Mouse (Mus musculus) thymus, postnatal 0 days (tissue): ENCODE measurements around the gene Fos. TPM values are rescaled to one million over a fixed set of nuclear protein-coding genes. Genes with fewer than 3 reads are reported as not detected.

Source experiments
- DNase-seq: peaks from one replicate; pipeline ENCODE4 v3.0.0-alpha.2; 2015; ENCODE audit warnings: low spot score
- polyA plus RNA-seq: library from polyadenylated mRNA; unstranded; fragments of >200 nt; fragmentation: Nextera tagmentation; extraction: Ambion mirVana; gene quantifications from 2 replicates; pipeline ENCODE4 v1.2.1, GENCODE M21; 2015

Gene Fos
- polyA plus RNA-seq, 1 experiment from 2014 or later = 4.9 TPM

DNA sequence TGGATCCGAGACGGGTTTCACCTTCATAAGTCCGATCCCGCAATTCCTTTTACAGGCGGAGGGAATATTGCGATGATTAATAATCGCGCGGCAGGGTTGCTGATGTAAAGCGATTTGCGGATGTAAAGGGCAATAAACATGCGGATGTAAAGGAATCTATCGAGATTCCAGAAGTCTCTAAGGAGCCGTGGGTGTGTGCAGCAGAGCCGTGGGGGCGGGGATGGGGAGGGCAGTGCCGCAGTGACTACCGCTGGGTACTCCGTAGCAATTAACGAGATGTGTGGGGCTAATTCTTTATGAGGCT lies 13.0 kb downstream of the Fos start:
- no peak for DNase-seq

DNA sequence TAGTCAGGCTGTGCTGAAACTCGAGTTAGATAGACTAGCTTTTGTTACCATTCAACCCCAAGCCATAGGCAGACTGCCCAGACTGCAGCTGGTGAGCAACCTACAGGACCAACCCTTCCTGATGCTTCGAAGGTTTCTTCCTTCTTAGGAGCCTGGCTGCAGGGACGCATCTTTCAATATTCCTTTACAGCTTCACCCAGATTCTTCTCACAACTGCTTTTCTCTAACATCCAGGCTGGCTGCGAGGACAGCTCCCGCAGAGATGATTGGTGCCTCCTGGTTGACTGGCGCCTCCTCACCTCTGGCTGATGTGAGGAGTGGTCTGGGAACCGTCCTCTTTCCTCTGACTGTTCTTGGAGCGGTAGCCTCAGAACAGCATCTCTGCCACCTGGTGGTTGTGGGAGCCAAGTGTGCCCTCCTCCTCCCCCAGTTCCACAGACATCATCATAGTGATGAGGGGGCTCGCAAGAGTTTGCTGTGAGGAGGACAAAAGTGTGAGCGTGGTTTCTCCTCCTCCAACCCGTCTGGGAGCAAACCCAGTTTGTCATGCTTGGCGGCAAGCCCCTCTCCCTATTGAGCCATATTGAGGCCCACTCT lies 14.0 kb downstream of the Fos start:
- DNase-seq = peak; percentile 72

GRCm38 (mm10) chr12:85489232-85489886 lies 15.7 kb downstream of the Fos start:
- no peak for DNase-seq

DNA sequence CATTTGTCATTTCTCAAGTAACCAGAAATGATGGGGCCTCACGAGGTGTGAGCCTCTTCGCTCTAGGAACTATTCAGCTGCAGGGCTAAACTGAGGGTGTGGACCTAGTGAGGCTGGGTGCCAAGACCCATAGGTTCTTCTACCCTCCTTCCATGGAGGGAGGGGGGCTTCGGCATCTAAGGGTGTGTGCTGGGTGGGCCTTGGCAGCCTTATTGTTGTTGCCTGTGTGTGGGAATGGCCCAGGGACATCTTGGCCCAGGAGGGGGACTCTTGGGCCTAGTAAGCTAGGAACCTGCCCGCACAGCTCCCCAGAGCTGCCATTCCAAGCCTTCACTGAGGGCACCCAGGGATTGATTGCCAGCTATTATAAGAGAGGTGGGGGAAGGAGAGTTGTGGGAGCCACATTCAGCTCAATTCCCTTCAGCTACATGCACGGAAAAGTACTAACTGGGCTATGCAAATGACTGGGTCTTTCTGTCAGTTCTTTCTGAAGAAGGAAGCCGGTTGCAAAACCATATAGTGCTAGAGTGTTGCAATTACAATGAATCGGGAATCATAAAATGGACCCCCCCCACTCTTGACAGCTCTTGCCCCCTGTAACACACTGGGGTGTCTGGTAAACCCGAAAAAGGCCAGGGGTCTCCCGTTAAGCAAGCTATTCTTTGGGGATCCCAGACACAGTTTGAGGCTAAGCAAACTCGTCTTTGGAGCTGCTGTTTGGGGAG lies 16.6 kb downstream of the Fos start:
- DNase-seq = no peak

GRCm38 (mm10) chr12:85490991-85491390 lies 17.3 kb downstream of the Fos start:
- DNase-seq = no peak

- DNase-seq = peak; percentile 68
Measured at GRCm38 (mm10) chr12:85492084-85492645, 18.5 kb downstream of the Fos start.

GRCm38 (mm10) chr12:85496336-85496735 lies 22.6 kb downstream of the Fos start:
- DNase-seq = no peak

DNA sequence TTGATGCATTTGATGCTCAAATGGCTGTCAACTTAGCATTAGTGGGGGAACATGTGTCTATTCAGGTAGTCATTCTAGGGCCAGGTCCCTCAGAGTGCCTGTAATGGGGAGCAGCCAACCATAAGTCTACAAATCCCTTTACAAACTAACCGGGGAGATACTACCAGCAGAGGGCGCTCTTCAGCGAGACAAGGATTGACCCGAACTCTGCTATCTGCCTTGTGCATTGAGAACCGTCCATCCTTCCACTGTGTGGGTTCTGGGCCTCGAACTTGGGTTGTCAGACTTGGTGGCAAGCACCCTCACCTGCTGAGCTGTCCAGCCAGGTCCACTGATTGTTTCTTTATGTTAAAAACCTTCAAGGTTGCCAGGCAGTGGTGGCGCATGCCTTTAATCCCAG lies 23.1 kb downstream of the Fos start:
- DNase-seq = peak; percentile 85

DNA sequence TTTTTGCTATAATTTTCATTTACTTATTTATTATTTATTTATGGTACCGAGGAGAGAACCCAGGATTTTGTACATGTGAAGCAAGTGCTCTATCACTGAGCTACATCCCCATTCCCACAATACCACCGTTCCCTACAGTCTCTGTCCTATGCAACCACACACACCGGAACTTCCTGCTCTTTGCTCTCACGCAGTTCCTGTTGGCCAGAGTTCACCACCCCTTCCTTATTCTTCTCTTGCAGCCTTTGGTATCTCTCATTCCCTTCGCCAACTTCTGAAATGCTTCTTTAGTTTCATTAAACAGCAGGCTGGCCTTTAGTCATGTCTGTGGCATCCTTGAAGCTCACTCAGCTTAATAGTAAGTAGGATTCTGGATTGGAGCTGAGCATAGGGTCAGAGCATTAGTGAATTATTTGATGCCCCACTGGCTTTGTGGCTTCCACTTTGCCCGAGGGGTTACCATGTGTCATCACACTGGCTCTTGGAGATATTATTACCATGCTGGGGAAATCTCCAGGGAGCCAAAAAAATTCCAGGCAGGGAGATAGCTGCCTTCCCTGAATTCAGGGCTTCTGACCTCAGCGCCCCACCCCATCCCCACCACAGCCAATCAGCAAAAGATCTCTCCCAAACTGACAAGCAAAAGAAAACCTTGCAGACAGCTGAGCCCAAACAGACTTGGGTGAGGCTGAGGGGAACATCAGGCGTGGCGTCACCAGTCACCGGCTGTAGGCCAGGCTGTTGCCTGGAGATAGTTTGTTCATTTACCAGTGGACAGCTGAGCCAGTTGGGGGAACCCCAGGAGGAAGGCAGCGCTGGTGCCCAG lies 23.8 kb downstream of the Fos start:
- no peak for DNase-seq

- DNase-seq = peak; percentile 45
Measured at GRCm38 (mm10) chr12:85499001-85499400, 25.3 kb downstream of the Fos start.

DNA sequence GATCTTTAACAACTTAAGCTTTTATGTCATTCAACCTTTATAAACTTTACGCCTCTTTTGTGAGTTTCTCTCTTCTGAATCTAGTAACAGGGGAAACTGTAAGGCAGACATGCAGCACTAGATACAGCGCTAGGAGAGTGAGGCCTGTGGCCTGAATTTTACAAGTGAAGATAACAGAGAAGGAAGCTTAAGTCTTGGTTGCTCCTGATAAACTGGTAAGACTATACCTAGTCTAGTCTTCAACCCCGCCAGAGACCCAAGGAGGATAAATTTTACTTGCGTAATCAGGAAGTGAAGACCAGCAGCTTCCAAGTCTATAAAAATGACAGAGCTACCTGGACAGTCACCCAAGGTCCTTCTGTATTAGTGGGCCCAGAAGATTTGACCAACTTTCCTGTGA lies 29.0 kb downstream of the Fos start:
- DNase-seq = no peak

GRCm38 (mm10) chr12:85508235-85508634 lies 34.5 kb downstream of the Fos start:
- DNase-seq = peak; percentile 37

DNA sequence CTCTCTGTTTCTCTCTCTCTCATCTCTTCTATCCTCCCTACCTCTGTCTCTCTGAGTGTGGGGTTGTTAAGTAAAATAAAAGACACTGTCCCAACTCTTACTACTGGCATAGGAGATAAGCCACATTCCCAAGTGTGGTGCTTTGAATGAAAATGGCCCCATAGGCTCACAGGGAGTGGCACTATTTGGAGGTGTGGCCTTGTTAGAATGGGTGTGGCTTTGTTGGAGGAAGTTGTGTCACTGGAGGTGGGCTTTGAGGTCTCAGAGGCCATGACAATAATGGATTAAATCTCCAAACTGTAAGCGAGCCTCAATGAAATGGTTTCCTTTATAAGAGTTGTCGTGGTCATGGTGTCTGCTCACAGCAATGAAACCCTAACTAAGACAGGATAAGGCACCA lies 36.3 kb downstream of the Fos start:
- DNase-seq = no peak

- DNase-seq = no peak
Measured at GRCm38 (mm10) chr12:85513789-85514447, 40.2 kb downstream of the Fos start.

GRCm38 (mm10) chr12:85514958-85515357 lies 41.3 kb downstream of the Fos start:
- DNase-seq = no peak

- no peak for DNase-seq
Measured at GRCm38 (mm10) chr12:85515865-85516264, 42.2 kb downstream of the Fos start.

DNA sequence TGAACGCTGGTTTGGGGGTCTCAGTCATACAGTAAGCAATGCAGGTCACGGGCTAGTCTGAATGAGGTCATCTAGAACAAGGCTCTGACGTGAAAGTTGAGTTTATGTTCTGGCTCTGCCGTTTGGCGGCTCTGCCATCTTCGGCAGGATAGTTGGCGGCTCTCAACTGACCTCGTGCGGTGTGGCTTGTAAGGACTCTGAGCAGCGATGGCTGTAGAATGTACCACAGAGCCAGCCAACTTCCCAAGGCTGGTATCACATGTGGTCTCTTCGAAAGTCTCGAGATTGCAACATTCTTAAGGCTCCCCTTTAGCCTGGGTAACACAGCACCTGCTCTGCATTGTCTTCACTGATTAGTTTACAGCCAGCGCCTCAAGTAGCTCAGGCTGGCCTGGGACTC lies 43.6 kb downstream of the Fos start:
- no peak for DNase-seq

DNA sequence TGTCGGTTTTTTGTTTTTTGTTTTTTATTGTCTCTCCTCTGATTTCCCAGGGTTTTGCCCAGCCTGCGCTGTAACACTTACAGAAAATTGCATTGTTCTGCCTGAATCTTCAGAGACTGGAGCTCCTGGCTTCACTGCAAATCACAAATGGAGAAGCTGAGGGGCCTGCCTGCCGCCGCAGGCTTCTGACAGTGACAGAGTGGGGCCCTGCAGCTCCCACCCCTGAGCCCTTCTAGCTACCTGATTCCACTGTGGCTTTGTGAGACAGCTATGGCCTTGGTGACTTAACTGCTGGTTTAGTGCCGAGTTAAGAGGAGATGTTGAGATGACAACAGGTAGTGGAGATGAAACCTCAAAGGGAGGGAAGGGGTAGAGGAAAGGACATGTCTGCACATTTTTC lies 44.3 kb downstream of the Fos start:
- no peak for DNase-seq

- no peak for DNase-seq
Measured at GRCm38 (mm10) chr12:85519553-85519952, 45.9 kb downstream of the Fos start.

GRCm38 (mm10) chr12:85521101-85521500 lies 47.4 kb downstream of the Fos start:
- DNase-seq = no peak

GRCm38 (mm10) chr12:85521673-85522072 lies 48.0 kb downstream of the Fos start:
- no peak for DNase-seq
